Mouse (Mus musculus) stomach, embryonic 14.5 days (tissue): ENCODE results near the gene Faf1. TPM values are rescaled to one million over a fixed set of nuclear protein-coding genes. Genes with fewer than 3 reads are reported as not detected.

Experiments used
- ATAC-seq: fragments of 200-750 bp; cut with Nextera tagmentation; 2 replicates; pipeline ENCODE4 v1.8.0; 2017; ENCODE audit warnings: low read depth, moderate TSS enrichment; ENCODE audit not compliant: insufficient number of reproducible peaks, insufficient read depth, low FRiP score
- H3K27ac ChIP-seq: fragments of 300-500 bp; sonication (generic); 2 replicates; pipeline ENCODE4 v1.5.1; 2014; ENCODE audit warnings: mild to moderate bottlenecking, low read length, moderate library complexity, mixed read lengths
- H3K27me3 ChIP-seq: fragments of 300-500 bp; sonication (generic); 2 replicates; pipeline ENCODE4 v1.6.1; 2014; ENCODE audit warnings: low read length, control low read depth, mixed read lengths; ENCODE audit not compliant: control insufficient read depth, insufficient read depth
- H3K36me3 ChIP-seq: fragments of 300-500 bp; sonication (generic); 2 replicates; pipeline ENCODE4 v1.6.1; 2014; ENCODE audit warnings: mild to moderate bottlenecking, control low read depth, low read length, moderate library complexity, mixed read lengths; ENCODE audit not compliant: control insufficient read depth, insufficient read depth
- H3K4me1 ChIP-seq: fragments of 300-500 bp; sonication (generic); 2 replicates; pipeline ENCODE4 v1.6.1; 2014; ENCODE audit warnings: low read length, control low read depth, mixed read lengths; ENCODE audit not compliant: control insufficient read depth, insufficient read depth
- H3K4me2 ChIP-seq: fragments of 300-500 bp; sonication (generic); replicated peaks from 2 replicates; pipeline ENCODE4 v1.6.1; 2014; ENCODE audit warnings: low read depth, low read length, control low read depth
- H3K4me3 ChIP-seq: fragments of 300-500 bp; sonication (generic); 2 replicates; pipeline ENCODE4 v1.5.1; 2014; ENCODE audit warnings: low read depth, low read length, control low read depth
- H3K9ac ChIP-seq: fragments of 300-500 bp; sonication (generic); replicated peaks from 2 replicates; pipeline ENCODE4 v1.6.1; 2014; ENCODE audit warnings: low read depth, mild to moderate bottlenecking, control low read depth, low read length, moderate library complexity, mixed read lengths
- H3K9me3 ChIP-seq: fragments of 300-500 bp; sonication (generic); 2 replicates; pipeline ENCODE4 v1.6.1; 2016; ENCODE audit warnings: low read depth, low read length, control low read depth; ENCODE audit not compliant: control insufficient read depth
- WGBS: fragments of 180-500 bp; shearing (Covaris S2); extraction: QIAGEN DNeasy Blood & Tissue Kit; methylation state at CpG from one replicate; pipeline ENCODE4 v1.1.7; 2014; 5-methylcytosine and 5-hydroxymethylcytosine counted together
- polyA plus RNA-seq: library from polyadenylated mRNA; unstranded; fragments of >200 nt; fragmentation: Nextera tagmentation; extraction: Ambion mirVana; gene quantifications from 2 replicates; pipeline ENCODE4 v1.2.1, GENCODE M21; 2014

The Faf1 gene
- polyA plus RNA-seq, 1 experiment from 2014 or later, result 29.0 TPM

DNA sequence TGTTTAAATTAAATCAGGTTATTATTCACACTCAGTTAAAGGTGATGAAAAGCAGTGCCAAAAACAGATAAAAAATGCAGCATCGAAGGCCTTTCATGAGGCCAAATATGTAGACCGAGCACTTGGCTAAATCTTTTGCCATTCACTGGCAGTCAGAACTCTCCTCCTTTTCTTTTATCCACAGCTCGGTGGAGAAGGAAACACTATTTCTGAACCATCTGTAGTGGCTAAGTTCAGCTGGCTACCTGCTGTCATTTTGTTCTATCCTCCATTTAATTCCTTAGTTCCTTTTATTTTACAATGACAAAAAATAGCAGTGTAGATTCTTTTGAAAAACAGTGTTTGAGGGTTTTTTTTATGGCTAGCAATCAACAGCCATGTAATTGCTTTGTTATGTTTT is 186.6 kb downstream of the Faf1 start:
- no peak overlapping the region for H3K9ac ChIP-seq
- no peak overlapping the region for H3K27ac ChIP-seq
- no peak overlapping the region for H3K4me2 ChIP-seq
- no peak for ATAC-seq
- H3K27me3 ChIP-seq, result no peaks in the 10 kb centered on the region
- no peaks in the 10 kb centered on the region for H3K36me3 ChIP-seq
- H3K9me3 ChIP-seq, result no peaks in the 10 kb centered on the region
- 65% methylated on average over 3 of the region's 3 CpGs for WGBS
- H3K4me1 ChIP-seq, result peaks cover 11% of the 10 kb centered on the region; the same call in 1 of the 2 replicates
- H3K4me3 ChIP-seq, result no peak overlapping the region

- Histone ChIP-seq H3K9ac (no peak overlapping the region), H3K4me2 (no peak overlapping the region), H3K9me3 (no peaks in the 10 kb centered on the region), H3K36me3 (no peaks in the 10 kb centered on the region), H3K4me3 (no peak overlapping the region), H3K27ac (no peak overlapping the region), H3K4me1 (no peaks in the 10 kb centered on the region), H3K27me3 (no peaks in the 10 kb centered on the region)
- no peak for ATAC-seq
- WGBS, result 72% methylated on average over 3 of the region's 3 CpGs
Observed at GRCm38 (mm10) chr4:109868897-109869484, 192.6 kb downstream of the Faf1 start.

DNA sequence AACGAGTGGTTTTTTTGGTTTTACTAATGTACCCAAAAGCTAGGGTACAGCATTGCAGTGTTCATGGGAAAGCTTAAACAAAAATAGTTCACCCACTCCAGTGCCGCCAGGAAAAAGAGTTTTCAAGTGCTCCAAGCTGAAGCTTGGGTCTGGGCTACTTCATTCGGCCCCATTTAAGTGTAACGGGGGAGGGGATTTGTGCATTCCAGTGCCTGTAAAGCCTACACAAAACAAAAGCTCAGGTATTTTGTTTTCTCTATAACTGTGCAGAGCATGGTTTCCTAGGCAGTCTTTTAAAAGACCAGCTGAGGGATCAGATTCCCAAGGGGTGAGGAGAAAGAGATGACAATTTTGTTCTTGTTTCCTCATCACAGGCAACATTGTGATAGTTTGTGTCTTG is 207.9 kb downstream of the Faf1 start:
- H3K27me3 ChIP-seq, result no peaks in the 10 kb centered on the region
- H3K4me1 ChIP-seq, result no peaks in the 10 kb centered on the region
- no peak for ATAC-seq
- no peak overlapping the region for H3K4me2 ChIP-seq
- H3K27ac ChIP-seq, result no peak overlapping the region
- H3K9me3 ChIP-seq, result no peaks in the 10 kb centered on the region
- 56% methylated on average over 4 of the region's 4 CpGs for WGBS
- no peak overlapping the region for H3K4me3 ChIP-seq
- H3K36me3 ChIP-seq, result peaks cover 3% of the 10 kb centered on the region; the same call in 1 of the 2 replicates
- H3K9ac ChIP-seq, result no peak overlapping the region

- WGBS, result 88% methylated on average over 6 of the region's 6 CpGs
- H3K9me3 ChIP-seq, result no peaks in the 10 kb centered on the region
- no peak overlapping the region for H3K4me3 ChIP-seq
- no peak overlapping the region for H3K9ac ChIP-seq
- H3K4me2 ChIP-seq, result no peak overlapping the region
- ATAC-seq, result no peak
- no peaks in the 10 kb centered on the region for H3K27me3 ChIP-seq
- H3K4me1 ChIP-seq, result no peaks in the 10 kb centered on the region
- no peak overlapping the region for H3K27ac ChIP-seq
- peaks cover 5% of the 10 kb centered on the region; the same call in 1 of the 2 replicates for H3K36me3 ChIP-seq
Observed at GRCm38 (mm10) chr4:109887856-109888357, 211.5 kb downstream of the Faf1 start.

DNA sequence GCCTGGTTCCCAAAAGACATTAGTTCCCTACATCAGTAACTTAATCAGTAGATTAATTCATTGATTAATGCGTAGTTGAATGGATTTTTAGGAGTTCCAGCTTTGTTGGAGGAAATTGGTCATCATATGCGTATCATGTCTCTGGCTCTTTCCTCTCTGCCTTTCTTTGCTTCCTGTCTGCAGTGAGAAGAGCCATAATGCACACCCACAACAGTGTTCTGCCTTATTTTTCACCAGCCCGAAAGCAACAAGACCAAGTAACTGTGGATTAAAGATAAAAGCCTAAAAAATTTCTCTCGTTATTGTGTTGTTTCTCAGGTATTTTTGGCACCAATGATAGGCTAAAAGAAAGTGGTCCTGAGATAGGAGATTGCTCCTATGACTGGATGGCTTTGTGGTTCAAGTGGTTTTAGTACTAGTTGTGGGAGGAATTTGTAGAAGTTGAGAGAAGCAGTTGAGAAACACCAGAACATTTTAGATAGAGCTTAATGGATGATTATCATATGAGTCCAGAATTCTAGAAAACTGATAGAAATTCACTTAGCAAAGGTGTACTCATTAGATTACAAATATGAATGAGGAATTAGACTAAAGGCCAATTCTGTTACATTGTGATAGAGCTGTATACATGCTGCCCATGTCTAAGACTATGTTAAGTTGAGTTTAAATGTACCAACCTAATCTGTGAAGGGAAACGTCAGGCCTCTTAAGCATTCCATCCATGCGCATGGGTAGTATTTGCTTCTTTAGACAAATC is 221.6 kb downstream of the Faf1 start:
- Histone ChIP-seq H3K4me1 (no peaks in the 10 kb centered on the region), H3K36me3 (no peaks in the 10 kb centered on the region), H3K4me3 (no peak overlapping the region), H3K4me2 (no peak overlapping the region), H3K27me3 (no peaks in the 10 kb centered on the region), H3K9me3 (no peaks in the 10 kb centered on the region), H3K27ac (no peak overlapping the region), H3K9ac (no peak overlapping the region)
- WGBS, result 91% methylated on average over 6 of the region's 6 CpGs
- no peak for ATAC-seq

- Histone ChIP-seq H3K9me3 (no peaks in the 10 kb centered on the region), H3K4me2 (no peak overlapping the region), H3K27ac (no peak overlapping the region), H3K9ac (no peak overlapping the region), H3K27me3 (no peaks in the 10 kb centered on the region), H3K36me3 (no peaks in the 10 kb centered on the region), H3K4me3 (no peak overlapping the region), H3K4me1 (no peaks in the 10 kb centered on the region)
- WGBS, result 44% methylated on average over 2 of the region's 2 CpGs
- no peak for ATAC-seq
Observed at GRCm38 (mm10) chr4:109901076-109901475, 224.7 kb downstream of the Faf1 start.

DNA sequence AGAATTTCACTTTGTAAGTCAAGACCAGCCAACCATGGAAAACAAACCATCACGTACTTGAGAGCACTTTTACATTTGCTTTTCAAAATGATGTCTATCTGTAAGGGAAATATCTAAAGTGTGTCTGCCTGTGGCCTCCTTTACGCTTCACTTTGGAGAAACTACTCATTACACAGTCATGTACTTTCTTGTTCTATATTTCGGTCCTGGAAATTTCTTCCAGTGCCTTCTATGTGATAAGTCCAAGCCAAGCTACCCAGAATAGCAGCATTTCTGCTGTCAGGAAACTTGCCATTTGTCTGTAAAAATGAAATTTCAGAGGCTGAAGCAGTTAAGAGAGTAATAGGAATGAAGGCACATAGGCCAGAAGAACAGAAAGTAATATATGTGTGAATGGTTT is 228.1 kb downstream of the Faf1 start:
- Histone ChIP-seq H3K27ac (no peak overlapping the region), H3K36me3 (no peaks in the 10 kb centered on the region), H3K27me3 (no peaks in the 10 kb centered on the region), H3K9me3 (no peaks in the 10 kb centered on the region), H3K4me2 (no peak overlapping the region), H3K9ac (no peak overlapping the region), H3K4me1 (no peaks in the 10 kb centered on the region), H3K4me3 (no peak overlapping the region)
- 93% methylated on average over 3 of the region's 3 CpGs for WGBS
- no peak for ATAC-seq

DNA sequence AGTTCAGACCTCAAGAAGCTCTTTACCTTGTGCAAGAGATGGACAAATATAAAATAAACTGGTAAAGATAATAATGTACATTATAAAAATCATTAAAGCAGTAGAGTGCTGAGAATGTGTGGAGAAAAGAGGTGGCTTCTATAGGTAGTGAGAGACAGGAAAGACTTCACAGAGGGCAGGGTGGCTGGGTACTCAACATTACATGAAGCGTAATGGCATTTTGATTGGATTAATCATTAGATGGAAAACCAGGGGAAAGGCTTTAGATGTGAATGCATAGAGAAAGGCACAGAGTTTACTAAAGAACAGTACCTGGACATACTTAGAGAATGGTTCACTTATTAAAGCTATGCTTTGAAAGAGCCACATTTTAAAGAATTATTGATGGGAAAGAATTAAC is 252.7 kb downstream of the Faf1 start:
- no peak overlapping the region for H3K4me2 ChIP-seq
- no peak for ATAC-seq
- 90% methylated on average over 1 of the region's 1 CpGs for WGBS

More for the DNA sequence above, 252.7 kb downstream of the Faf1 start:
- Histone ChIP-seq H3K4me1 (no peaks in the 10 kb centered on the region), H3K27ac (no peak overlapping the region), H3K27me3 (no peaks in the 10 kb centered on the region), H3K36me3 (no peaks in the 10 kb centered on the region), H3K4me3 (no peak overlapping the region), H3K9ac (no peak overlapping the region), H3K9me3 (no peaks in the 10 kb centered on the region)
